ENCODE assay signal across 24 mouse cellular contexts in the genomic region with DNA sequence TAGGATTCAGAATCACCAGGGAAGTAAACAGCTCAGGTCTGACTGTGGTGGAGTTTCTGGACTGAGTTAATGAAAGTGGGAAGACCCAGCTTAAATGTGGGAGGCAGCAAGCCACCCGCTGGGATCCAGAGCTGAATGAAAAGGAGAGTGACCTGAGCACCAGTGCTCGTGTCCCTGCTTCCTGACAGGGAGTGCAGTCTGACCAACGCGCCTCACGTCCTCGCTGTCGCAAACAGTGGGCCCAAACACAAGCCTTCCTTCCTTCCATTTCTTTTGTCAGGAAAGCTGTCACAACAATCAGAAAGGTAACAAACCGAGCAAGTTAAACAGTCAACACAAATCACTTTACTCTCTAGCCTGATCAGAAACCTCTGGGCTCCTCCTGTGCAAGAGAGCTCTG. TPM values are rescaled to one million over a fixed set of nuclear protein-coding genes. Genes with fewer than 3 reads are reported as not detected.
A peak's percentile ranks its signal among the peaks of the same experiment; 100 is the strongest.
DNase-seq lines count a peak whose midpoint lies in the region; ATAC-seq and TF ChIP-seq lines count a peak whose summit lies in the region.
"Had no signal": no experiment of that assay in that cellular context is flagged by ENCODE, and none has a peak within 500 bp of the region (broad histone marks: within the 10 kb centered on the region; RNA-seq: fewer than 3 reads in every experiment).

No protein-coding gene starts in this region.

- WGBS in forebrain, embryonic 11.5 days = 88% methylated on average over 8 of the region's 8 CpGs
- WGBS in forebrain, embryonic 14.5 days = 76% methylated on average over 8 of the region's 8 CpGs
- 59% methylated on average over 8 of the region's 8 CpGs for WGBS in heart, embryonic 14.5 days
- 83% methylated on average over 8 of the region's 8 CpGs for WGBS in liver, embryonic 13.5 days (ENCODE audit: insufficient replicate concordance)

- H3K79me2 ChIP-seq in CH12.LX (replicated peaks; ENCODE audit: control insufficient read depth, extremely low read depth, insufficient read depth, poor library complexity, severe bottlenecking) = peaks cover 66% of the 10 kb centered on the region

- ATAC-seq in forebrain, embryonic 11.5 days (replicated peaks; ENCODE audit: low FRiP score) = no peak
- no peak for ATAC-seq in forebrain, embryonic 14.5 days
- no peak for ATAC-seq in heart, embryonic 14.5 days (ENCODE audit: insufficient number of reproducible peaks, insufficient read depth, low FRiP score, low read depth)
- ATAC-seq in liver, embryonic 13.5 days (ENCODE audit: low read depth) = no peak
- ATAC-seq: forebrain, postnatal 0 days; midbrain, embryonic 16.5 days had no signal

- TF ChIP-seq EP300 in CH12.LX (IDR thresholded peaks at IDR 0.05; ENCODE audit: low read length) = no peak

- H3K4me3 ChIP-seq in forebrain, embryonic 11.5 days (ENCODE audit: low read depth, low read length) = no peak overlapping the region
- H3K4me3 ChIP-seq in forebrain, embryonic 14.5 days (ENCODE audit: low read depth, low read length) = no peak overlapping the region
- peak overlapping the region in 1 of 2 experiments; percentile 97; a peak in 1 of 4 replicates for H3K4me3 ChIP-seq in heart, embryonic 14.5 days (ENCODE audit: control insufficient read depth in 1 of 2, insufficient read depth in 1 of 2, low read depth in 1 of 2, low read length in 2 of 2)
- no peak overlapping the region for H3K4me3 ChIP-seq in liver, embryonic 13.5 days (replicated peaks)
- H3K4me3 ChIP-seq in CH12.LX (replicated peaks in 1 of 3; ENCODE audit: low read depth in 2 of 3, low read length in 2 of 3, poor library complexity in 1 of 3) = no peak overlapping the region
- H3K4me3 ChIP-seq: midbrain, embryonic 10.5 days; myocyte had no signal

- H3K27me3 ChIP-seq in forebrain, embryonic 11.5 days (ENCODE audit: control insufficient read depth, insufficient read depth, low read length) = no peaks in the 10 kb centered on the region
- no peaks in the 10 kb centered on the region for H3K27me3 ChIP-seq in forebrain, embryonic 14.5 days (replicated peaks; ENCODE audit: control insufficient read depth, insufficient read depth, low read length)
- no peaks in the 10 kb centered on the region for H3K27me3 ChIP-seq in heart, embryonic 14.5 days (ENCODE audit: control insufficient read depth, insufficient read depth, low read length)
- no peaks in the 10 kb centered on the region for H3K27me3 ChIP-seq in liver, embryonic 13.5 days
- no peaks in the 10 kb centered on the region for H3K27me3 ChIP-seq in CH12.LX (replicated peaks)
- H3K27me3 ChIP-seq: embryonic facial prominence, embryonic 15.5 days; limb, embryonic 12.5 days; stomach, embryonic 15.5 days had no signal

- TF ChIP-seq RAD21 in CH12.LX (IDR thresholded peaks at IDR 0.05; ENCODE audit: low read depth, low read length) = no peak

- H3K36me3 ChIP-seq in forebrain, embryonic 11.5 days (ENCODE audit: control insufficient read depth, insufficient read depth, low read length) = peaks cover 5% of the 10 kb centered on the region; the same call in 1 of the 2 replicates
- peaks cover 58% of the 10 kb centered on the region for H3K36me3 ChIP-seq in forebrain, embryonic 14.5 days (ENCODE audit: control insufficient read depth, insufficient read depth, low read length)
- H3K36me3 ChIP-seq in heart, embryonic 14.5 days (ENCODE audit: control insufficient read depth, insufficient read depth, low read length) = peaks cover 53% of the 10 kb centered on the region
- peaks cover 55% of the 10 kb centered on the region for H3K36me3 ChIP-seq in liver, embryonic 13.5 days
- peaks cover 48 to 62% of the 10 kb centered on the region in 2 experiments for H3K36me3 ChIP-seq in CH12.LX (replicated peaks in 1 of 2; ENCODE audit: control insufficient read depth in 1 of 2, insufficient read depth in 1 of 2, low read length in 1 of 2)

- dilution Hi-C loops in CH12.LX (cut with MboI; ENCODE audit: extremely low pct_ligation_motif_present, extremely low pct_unique_long_range_greater_than_20kb, low sequenced_read_pairs) = no loop called here

- no peak overlapping the region for H3K9ac ChIP-seq in forebrain, embryonic 11.5 days (ENCODE audit: low read length)
- no peak overlapping the region for H3K9ac ChIP-seq in forebrain, embryonic 14.5 days (ENCODE audit: low read length)
- peak overlapping the region; percentile 32; the same call in 1 of the 2 replicates for H3K9ac ChIP-seq in heart, embryonic 14.5 days (ENCODE audit: low read length)
- 0 out of 2 replicates have a peak overlapping the region, but pooled peaks have one; percentile 7 for H3K9ac ChIP-seq in liver, embryonic 13.5 days
- 0 out of 2 replicates have a peak overlapping the region, but pooled peaks have one; percentile 13 for H3K9ac ChIP-seq in CH12.LX (ENCODE audit: insufficient read depth, low read depth)
- H3K9ac ChIP-seq: embryonic facial prominence, embryonic 15.5 days; forebrain, postnatal 0 days; stomach, embryonic 15.5 days had no signal

- in situ Hi-C loops in CH12.LX (cut with MboI; ENCODE audit: low pct_ligation_motif_present, low pct_unique_long_range_greater_than_20kb, low sequenced_read_pairs) = no loop called here

- DNase-seq in forebrain, embryonic 11.5 days (ENCODE audit: low spot score) = peak; percentile 21
- no peak for DNase-seq in forebrain, embryonic 14.5 days (ENCODE audit: low spot score)
- no peak for DNase-seq in heart, postnatal 4 days
- DNase-seq in liver, embryonic 13.5 days = no peak
- DNase-seq in liver (no peak), CH12.LX (ENCODE audit: extremely low read depth) (no peak)
- no peak for DNase-seq in neural tube, embryonic 10.5 days (ENCODE audit: extremely low spot score, low spot score)
- DNase-seq: cerebellum, adult 11 months; cerebellum, adult 9-11 months; forebrain, postnatal 0 days; gastrocnemius, postnatal 14 days; kidney, adult 9 months; layer of hippocampus, postnatal 36 days; lung, adult 18-20 months; lung, postnatal 10 days had no signal

- TF ChIP-seq CTCF in CH12.LX (conservative IDR thresholded peaks at IDR 0.05 in 1 of 2, IDR thresholded peaks at IDR 0.05 in 1 of 2; ENCODE audit: low read depth in 2 of 2, low read length in 2 of 2) = no peak

- H3K9me3 ChIP-seq in forebrain, embryonic 11.5 days (ENCODE audit: control insufficient read depth, low read length) = no peaks in the 10 kb centered on the region
- no peaks in the 10 kb centered on the region for H3K9me3 ChIP-seq in forebrain, embryonic 14.5 days (replicated peaks; ENCODE audit: control insufficient read depth, low read length)
- H3K9me3 ChIP-seq in heart, embryonic 14.5 days (ENCODE audit: control insufficient read depth, low read length) = no peaks in the 10 kb centered on the region
- H3K9me3 ChIP-seq in liver, embryonic 13.5 days (replicated peaks) = no peaks in the 10 kb centered on the region
- H3K9me3 ChIP-seq in CH12.LX (replicated peaks; ENCODE audit: low read length) = no peaks in the 10 kb centered on the region
- H3K9me3 ChIP-seq: embryonic facial prominence, embryonic 15.5 days; limb, embryonic 12.5 days; midbrain, embryonic 10.5 days; stomach, embryonic 15.5 days had no signal

- no peak for TF ChIP-seq POLR2A in CH12.LX (IDR thresholded peaks at IDR 0.05; ENCODE audit: low read depth, low read length)

- H3K27ac ChIP-seq in forebrain, embryonic 11.5 days (ENCODE audit: low read depth, low read length) = no peak overlapping the region
- H3K27ac ChIP-seq in forebrain, embryonic 14.5 days (ENCODE audit: low read depth, low read length) = no peak overlapping the region
- peak overlapping the region in 1 of 2 experiments; percentile 51; a peak in 1 of 4 replicates for H3K27ac ChIP-seq in heart, embryonic 14.5 days (replicated peaks in 1 of 2; ENCODE audit: control insufficient read depth in 1 of 2, insufficient read depth in 1 of 2, low read depth in 2 of 2, low read length in 2 of 2)
- no peak overlapping the region for H3K27ac ChIP-seq in liver, embryonic 13.5 days
- no peak overlapping the region for H3K27ac ChIP-seq in CH12.LX (ENCODE audit: insufficient read depth, low read depth)
- H3K27ac ChIP-seq: embryonic facial prominence, embryonic 15.5 days; hindbrain, embryonic 14.5 days; layer of hippocampus, adult 2 months; limb, embryonic 12.5 days; midbrain, embryonic 10.5 days; stomach, embryonic 15.5 days had no signal

- peaks cover 12% of the 10 kb centered on the region; the same call in 1 of the 2 replicates for H3K4me1 ChIP-seq in forebrain, embryonic 11.5 days (replicated peaks; ENCODE audit: control insufficient read depth, insufficient read depth, low read length)
- H3K4me1 ChIP-seq in forebrain, embryonic 14.5 days (ENCODE audit: control insufficient read depth, insufficient read depth, low read length) = peaks cover 13% of the 10 kb centered on the region
- peaks cover 34 to 59% of the 10 kb centered on the region in 2 experiments for H3K4me1 ChIP-seq in heart, embryonic 14.5 days (ENCODE audit: control insufficient read depth in 2 of 2, insufficient read depth in 2 of 2, low read length in 2 of 2)
- H3K4me1 ChIP-seq in liver, embryonic 13.5 days (replicated peaks) = peaks cover 52% of the 10 kb centered on the region
- H3K4me1 ChIP-seq in CH12.LX (ENCODE audit: control insufficient read depth in 1 of 2, insufficient read depth in 2 of 2) = peaks cover 10 to 32% of the 10 kb centered on the region in 2 experiments

- H3K4me2 ChIP-seq in forebrain, embryonic 11.5 days (ENCODE audit: low read depth, low read length, severe bottlenecking) = no peak overlapping the region
- no peak overlapping the region for H3K4me2 ChIP-seq in forebrain, embryonic 14.5 days (ENCODE audit: low read length)
- peak overlapping the region; percentile 94 for H3K4me2 ChIP-seq in heart, embryonic 14.5 days (ENCODE audit: low read length)
- no peak overlapping the region for H3K4me2 ChIP-seq in liver, embryonic 13.5 days
- no peak overlapping the region for H3K4me2 ChIP-seq in CH12.LX (ENCODE audit: insufficient read depth, low read depth, poor library complexity, severe bottlenecking)

RNA-seq across cellular contexts. Expression of gene Sec61a1, which starts 2.7 kb away (rescaled TPM):
- 199 and 202 TPM in 2 replicates for polyA plus RNA-seq in forebrain, embryonic 11.5 days (2014; fragmentation: Nextera tagmentation; extraction: Ambion mirVana)
- polyA plus RNA-seq in forebrain, embryonic 14.5 days (2014; fragmentation: Nextera tagmentation; extraction: Ambion mirVana) = 131 and 146 TPM in 2 replicates
- polyA plus RNA-seq in heart, embryonic 14.5 days (2014; fragmentation: Nextera tagmentation; extraction: Ambion mirVana) = 161 and 166 TPM in 2 replicates
- 100 to 1,000 TPM; 116 to 121 TPM for total RNA-seq in heart, postnatal 4 days (2021)
- 113 and 132 TPM in 2 replicates for polyA plus RNA-seq in liver, embryonic 13.5 days (2015; fragmentation: Nextera tagmentation; extraction: Ambion mirVana)
- total RNA-seq in CH12.LX (2012; rRNA removed) = 276 and 336 TPM in 2 replicates
- 232 and 237 TPM in 2 replicates for total RNA-seq in CH12.LX (2014; rRNA removed)
- 130 and 139 TPM in 2 replicates for polyA plus RNA-seq in CH12.LX (2012; ENCODE audit: insufficient read length, low read depth)

RNA-seq across cellular contexts. Expression of gene Ruvbl1, which starts 50.8 kb away (rescaled TPM):
- polyA plus RNA-seq in forebrain, embryonic 11.5 days (2014; fragmentation: Nextera tagmentation; extraction: Ambion mirVana) = 166 and 175 TPM in 2 replicates
- polyA plus RNA-seq in forebrain, embryonic 14.5 days (2014; fragmentation: Nextera tagmentation; extraction: Ambion mirVana) = 145 and 146 TPM in 2 replicates
- polyA plus RNA-seq in heart, embryonic 14.5 days (2014; fragmentation: Nextera tagmentation; extraction: Ambion mirVana) = 68.9 and 72.2 TPM in 2 replicates
- total RNA-seq in heart, postnatal 4 days (2021) = 10 to 100 TPM; 24.5 to 24.7 TPM
- polyA plus RNA-seq in liver, embryonic 13.5 days (2015; fragmentation: Nextera tagmentation; extraction: Ambion mirVana) = 113 and 122 TPM in 2 replicates
- 156 and 207 TPM in 2 replicates for total RNA-seq in CH12.LX (2012; rRNA removed)
- 169 and 172 TPM in 2 replicates for total RNA-seq in CH12.LX (2014; rRNA removed)
- polyA plus RNA-seq in CH12.LX (2012; ENCODE audit: insufficient read length, low read depth) = 159 and 184 TPM in 2 replicates

Comparison
In these comparisons a context has a peak if more than half of its experiments do, and no peak if none do; other contexts are left out.
1. H3K9ac ChIP-seq: peak in heart, embryonic 14.5 days (single experiment), liver, embryonic 13.5 days (single experiment) and CH12.LX (single experiment); none in forebrain, embryonic 11.5 days (single experiment) and forebrain, embryonic 14.5 days (single experiment).